Mouse (Mus musculus) heart, postnatal 0 days (tissue): ENCODE measurements at regions not wholly inside any gene's neighbourhood (a gene's known extent, or its start where the extent isn't known, plus 50 kb on each side); places are given as distances from the start of the nearest gene placed in this dataset.

Experiments used
- ATAC-seq: fragments of 200-750 bp; cut with Nextera tagmentation; 2 replicates; pipeline ENCODE4 v1.8.0; 2017; ENCODE audit warnings: low read depth, moderate number of reproducible peaks, moderate library complexity; ENCODE audit not compliant: insufficient read depth
- DNase-seq: peaks from one replicate; pipeline ENCODE4 v3.0.0-alpha.2; 2016; ENCODE audit warnings: low spot score
- H3K27ac ChIP-seq: fragments of 300-500 bp; sonication (generic); 2 replicates; pipeline ENCODE4 v1.5.1; 2014; ENCODE audit warnings: low read depth, mild to moderate bottlenecking
- H3K27me3 ChIP-seq: fragments of 300-500 bp; sonication (generic); 2 replicates; pipeline ENCODE4 v1.6.1; 2014; ENCODE audit warnings: low read length, mixed read lengths; ENCODE audit not compliant: control insufficient read depth, insufficient read depth
- H3K36me3 ChIP-seq: fragments of 300-500 bp; sonication (generic); replicated peaks from 2 replicates; pipeline ENCODE4 v1.6.1; 2014; ENCODE audit warnings: low read length, mixed read lengths; ENCODE audit not compliant: control insufficient read depth, insufficient read depth
- H3K4me1 ChIP-seq: fragments of 300-500 bp; sonication (generic); 2 replicates; pipeline ENCODE4 v1.6.1; 2014; ENCODE audit warnings: antibody characterized with exemption; ENCODE audit not compliant: control insufficient read depth, insufficient read depth
- H3K4me2 ChIP-seq: fragments of 300-500 bp; sonication (generic); 2 replicates; pipeline ENCODE4 v1.6.1; 2014; ENCODE audit warnings: low read depth, mild to moderate bottlenecking, low read length, moderate library complexity
- H3K4me3 ChIP-seq: fragments of 300-500 bp; sonication (generic); 2 replicates; pipeline ENCODE4 v1.5.1; 2014; ENCODE audit warnings: low read depth, low read length
- H3K9ac ChIP-seq: fragments of 300-500 bp; sonication (generic); replicated peaks from 2 replicates; pipeline ENCODE4 v1.6.1; 2014; ENCODE audit warnings: low read depth, low read length, mixed read lengths
- H3K9me3 ChIP-seq: fragments of 300-500 bp; sonication (generic); replicated peaks from 2 replicates; pipeline ENCODE4 v1.6.1; 2016; ENCODE audit warnings: low read length; ENCODE audit not compliant: control insufficient read depth
- CTCF ChIP-seq: IDR thresholded peaks from 2 replicates; pipeline ENCODE4 v1.5.1; 2016; ENCODE audit warnings: antibody characterized with exemption, control low read depth, low read depth
- EP300 ChIP-seq: IDR thresholded peaks from 2 replicates; pipeline ENCODE4 v1.6.1; 2016; ENCODE audit warnings: antibody characterized with exemption, low read depth
- WGBS: fragments of 180-500 bp; shearing (Covaris S2); extraction: QIAGEN DNeasy Blood & Tissue Kit; methylation state at CpG from one replicate; pipeline ENCODE4 v1.1.7; 2014; 5-methylcytosine and 5-hydroxymethylcytosine counted together

DNA sequence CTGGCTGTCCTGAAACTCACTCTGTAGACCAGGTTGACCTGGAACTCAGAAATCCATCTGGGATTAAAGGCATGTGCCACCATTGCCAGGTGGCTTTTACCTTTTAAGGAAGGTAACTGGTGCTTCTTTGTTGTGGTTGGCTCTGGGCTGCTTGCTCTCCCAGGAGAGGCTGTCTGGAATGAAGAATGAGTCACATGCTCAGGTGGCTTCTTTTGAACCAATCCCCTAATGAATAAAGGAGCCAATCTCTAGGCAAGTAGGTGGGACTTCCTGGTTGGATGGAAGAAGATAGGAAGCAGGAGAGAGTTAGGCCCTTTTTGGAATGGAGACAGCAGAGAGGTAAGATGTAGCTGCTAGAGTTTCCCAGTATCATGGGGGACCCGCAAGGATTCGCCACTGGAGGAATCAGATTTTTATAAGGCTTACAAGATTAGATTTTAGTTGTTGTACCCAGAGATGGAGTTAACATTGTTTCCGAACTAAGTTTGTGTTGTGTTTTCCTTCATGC is 241.6 kb downstream of the Enc1 start:
- no peak for TF ChIP-seq CTCF
- TF ChIP-seq EP300: no peak
- Histone ChIP-seq H3K27me3 (no peaks in the 10 kb centered on the region), H3K27ac (no peak overlapping the region), H3K36me3 (no peaks in the 10 kb centered on the region), H3K4me3 (no peak overlapping the region), H3K9me3 (no peaks in the 10 kb centered on the region), H3K9ac (no peak overlapping the region), H3K4me1 (no peaks in the 10 kb centered on the region), H3K4me2 (no peak overlapping the region)
- ATAC-seq (no peak), DNase-seq (no peak)
- WGBS: 92% methylated on average over 3 of the region's 3 CpGs

DNA sequence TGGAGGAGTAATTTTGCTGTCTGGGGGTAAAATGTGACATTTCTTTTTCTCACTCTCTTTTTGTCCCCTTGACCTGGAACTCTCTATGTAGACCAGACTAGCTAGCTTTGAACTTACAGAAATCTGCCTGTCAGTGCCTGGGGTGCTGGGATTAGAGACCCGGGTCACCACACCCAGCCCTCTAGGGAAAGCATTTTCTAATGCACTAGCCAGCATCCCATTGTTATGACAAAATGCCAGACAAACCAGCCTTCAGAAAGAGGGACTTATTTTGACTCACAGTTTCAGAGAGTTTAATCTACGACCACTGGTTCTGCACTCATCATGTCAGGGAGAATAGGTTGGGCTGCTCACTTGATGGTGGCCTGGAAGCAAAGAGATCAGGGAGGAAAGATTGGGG is 240.4 kb downstream of the Enc1 start:
- no peaks in the 10 kb centered on the region for H3K4me1 ChIP-seq

DNA sequence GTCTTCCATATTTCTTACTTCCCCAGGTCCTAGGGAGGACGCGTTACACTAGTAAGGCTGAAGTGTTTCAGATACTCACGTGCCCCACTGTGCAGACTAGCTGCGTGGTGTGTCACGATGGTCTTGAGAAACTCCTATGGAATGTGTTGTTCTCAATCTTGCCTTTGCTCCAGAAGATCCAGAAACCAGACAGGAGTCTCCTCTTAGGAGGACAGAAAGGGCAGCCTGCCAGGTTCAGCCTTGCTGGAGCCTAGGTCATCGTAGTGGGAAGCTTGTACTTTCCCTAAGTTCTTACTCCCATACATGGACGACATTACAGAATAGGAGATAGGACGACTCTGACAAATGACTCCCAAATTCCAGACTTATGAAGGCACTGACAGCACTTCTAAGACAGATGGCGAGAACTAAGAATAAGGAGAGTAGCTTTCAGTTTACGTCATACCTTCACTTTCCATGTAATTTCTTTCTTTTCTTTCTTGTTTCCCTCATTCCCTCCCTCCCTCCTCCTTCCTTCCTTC is 238.2 kb downstream of the Enc1 start:
- TF ChIP-seq EP300 (no peak), CTCF (no peak)
- Histone ChIP-seq H3K36me3 (no peaks in the 10 kb centered on the region), H3K4me3 (no peak overlapping the region), H3K27ac (no peak overlapping the region), H3K27me3 (no peaks in the 10 kb centered on the region), H3K4me2 (no peak overlapping the region), H3K9ac (no peak overlapping the region), H3K4me1 (no peaks in the 10 kb centered on the region), H3K9me3 (no peaks in the 10 kb centered on the region)
- DNase-seq: peak; percentile 39
- 0 out of 2 replicates have a peak, but pooled peaks have one; percentile 27 for ATAC-seq
- WGBS: 56% methylated on average over 10 of the region's 10 CpGs

More for the DNA sequence above, 240.4 kb downstream of the Enc1 start:
- H3K9me3 ChIP-seq: no peaks in the 10 kb centered on the region
- TF ChIP-seq CTCF (no peak), EP300 (no peak)
- 85% methylated on average over 2 of the region's 2 CpGs for WGBS
- H3K9ac ChIP-seq: no peak overlapping the region
- no peak; the same call in 1 of the 2 replicates for ATAC-seq
- H3K36me3 ChIP-seq: no peaks in the 10 kb centered on the region
- no peak for DNase-seq
- H3K4me3 ChIP-seq: no peak overlapping the region
- no peak overlapping the region for H3K4me2 ChIP-seq
- no peak overlapping the region for H3K27ac ChIP-seq
- no peaks in the 10 kb centered on the region for H3K27me3 ChIP-seq

DNA sequence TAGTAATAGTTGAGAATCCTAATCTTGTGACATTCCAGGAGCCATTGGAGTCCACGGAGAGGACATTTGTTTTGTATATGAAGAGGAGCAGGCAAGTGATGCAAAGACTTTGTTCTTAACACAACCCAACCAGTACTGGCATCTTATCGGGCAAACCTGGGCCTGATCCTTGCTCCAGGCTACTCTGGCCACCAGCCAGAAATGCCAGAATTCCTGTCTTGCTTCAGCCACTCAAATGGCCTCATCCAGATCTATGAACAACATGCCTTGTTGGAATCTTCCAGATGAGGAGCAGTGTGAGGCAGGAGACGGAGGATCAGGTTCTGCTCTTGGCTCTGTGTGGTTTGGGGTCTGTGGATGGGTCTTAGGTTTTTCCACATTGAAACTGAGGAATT is 233.1 kb downstream of the Enc1 start:
- Histone ChIP-seq H3K4me2 (no peak overlapping the region), H3K9ac (no peak overlapping the region), H3K9me3 (no peaks in the 10 kb centered on the region), H3K36me3 (no peaks in the 10 kb centered on the region), H3K4me3 (no peak overlapping the region), H3K4me1 (no peaks in the 10 kb centered on the region), H3K27ac (no peak overlapping the region), H3K27me3 (no peaks in the 10 kb centered on the region)
- no peak for DNase-seq
- no peak for TF ChIP-seq CTCF
- no peak for TF ChIP-seq EP300
- ATAC-seq: no peak
- WGBS: 60% methylated on average over 3 of the region's 3 CpGs

DNA sequence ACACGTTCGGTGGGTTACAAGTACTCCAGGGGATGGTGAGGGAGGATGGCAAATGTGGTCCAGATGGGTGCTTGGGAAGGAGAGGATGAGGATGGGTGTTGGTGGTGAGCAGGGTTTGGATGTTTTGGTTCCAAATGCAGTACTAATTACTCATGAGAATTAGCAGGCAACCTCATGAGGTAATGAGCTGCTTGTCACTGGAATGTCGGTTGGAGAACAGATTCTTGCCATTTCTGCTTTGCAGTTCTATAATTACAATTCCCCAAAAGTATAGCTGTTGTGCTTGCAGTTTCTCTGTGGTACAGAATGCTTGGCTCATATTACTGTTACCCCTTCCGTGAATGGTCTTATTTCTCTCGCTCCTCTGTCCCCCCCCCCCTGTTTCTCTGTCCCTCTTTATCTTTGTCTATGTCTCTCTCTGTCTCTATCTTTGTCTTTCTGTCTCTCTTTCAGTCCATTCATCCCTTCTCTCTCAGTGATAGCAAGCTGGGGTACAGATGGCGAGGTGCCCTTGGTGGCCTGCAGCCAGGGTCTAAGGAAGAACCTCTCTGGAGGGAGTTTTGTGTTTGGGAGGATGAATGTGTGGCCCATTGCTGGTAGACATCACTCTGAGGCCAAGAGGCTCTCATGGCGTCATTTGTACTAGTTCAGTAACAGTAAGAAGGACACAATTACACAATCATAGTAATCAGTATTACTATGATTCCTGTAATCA is 232.5 kb downstream of the Enc1 start:
- Histone ChIP-seq H3K27ac (no peak overlapping the region), H3K36me3 (no peaks in the 10 kb centered on the region), H3K9me3 (no peaks in the 10 kb centered on the region), H3K4me2 (no peak overlapping the region), H3K4me3 (no peak overlapping the region), H3K4me1 (no peaks in the 10 kb centered on the region), H3K9ac (no peak overlapping the region), H3K27me3 (no peaks in the 10 kb centered on the region)
- no peak for TF ChIP-seq CTCF
- no peak for TF ChIP-seq EP300
- DNase-seq: no peak
- no peak for ATAC-seq
- WGBS: 88% methylated on average over 7 of the region's 7 CpGs
